Mouse (Mus musculus) midbrain, embryonic 14.5 days (tissue): ENCODE measurements around the gene Wdr45. TPM values are rescaled to one million over a fixed set of nuclear protein-coding genes. Genes with fewer than 3 reads are reported as not detected.
A peak's percentile ranks its signal among the peaks of the same experiment; 100 is the strongest.

Experiments
- ATAC-seq: fragments of 200-750 bp; cut with Nextera tagmentation; 2 replicates; pipeline ENCODE4 v1.8.0; 2017; ENCODE audit warnings: moderate number of reproducible peaks, moderate library complexity; ENCODE audit not compliant: low FRiP score, low TSS enrichment
- DNase-seq: peaks from one replicate; pipeline ENCODE4 v3.0.0-alpha.2; 2015
- H3K27ac ChIP-seq: fragments of 300-500 bp; sonication (generic); replicated peaks from 2 replicates; pipeline ENCODE4 v1.5.1; 2014; ENCODE audit warnings: mild to moderate bottlenecking, low read depth, low read length, moderate library complexity
- H3K27me3 ChIP-seq: fragments of 300-500 bp; sonication (generic); 2 replicates; pipeline ENCODE4 v1.6.1; 2014; ENCODE audit warnings: low read length, control low read depth, mixed read lengths; ENCODE audit not compliant: control insufficient read depth, insufficient read depth
- H3K36me3 ChIP-seq: fragments of 300-500 bp; sonication (generic); 2 replicates; pipeline ENCODE4 v1.6.1; 2014; ENCODE audit warnings: low read length, control low read depth; ENCODE audit not compliant: control insufficient read depth, insufficient read depth
- H3K4me1 ChIP-seq: fragments of 300-500 bp; sonication (generic); 2 replicates; pipeline ENCODE4 v1.6.1; 2014; ENCODE audit warnings: mild to moderate bottlenecking, antibody characterized with exemption, low read length, control low read depth; ENCODE audit not compliant: control insufficient read depth, insufficient read depth
- H3K4me2 ChIP-seq: fragments of 300-500 bp; sonication (generic); 2 replicates; pipeline ENCODE4 v1.6.1; 2014; ENCODE audit warnings: mild to moderate bottlenecking, low read length, moderate library complexity
- H3K4me3 ChIP-seq: fragments of 300-500 bp; sonication (generic); replicated peaks from 2 replicates; pipeline ENCODE4 v1.5.1; 2014; ENCODE audit warnings: low read depth, low read length
- H3K9ac ChIP-seq: fragments of 300-500 bp; sonication (generic); replicated peaks from 2 replicates; pipeline ENCODE4 v1.6.1; 2014; ENCODE audit warnings: mild to moderate bottlenecking, low read length, moderate library complexity
- H3K9me3 ChIP-seq: fragments of 300-500 bp; sonication (generic); 2 replicates; pipeline ENCODE4 v1.6.1; 2016; ENCODE audit warnings: low read length, control low read depth, mixed read lengths; ENCODE audit not compliant: control insufficient read depth
- WGBS: fragments of 180-500 bp; shearing (Covaris S2); extraction: QIAGEN DNeasy Blood & Tissue Kit; methylation state at CpG from one replicate; pipeline ENCODE4 v1.1.7; 2014; 5-methylcytosine and 5-hydroxymethylcytosine counted together
- polyA plus RNA-seq: library from polyadenylated mRNA; unstranded; fragments of >200 nt; fragmentation: Nextera tagmentation; extraction: Ambion mirVana; gene quantifications from 2 replicates; pipeline ENCODE4 v1.2.1, GENCODE M21; 2014

Wdr45 gene
- polyA plus RNA-seq, 1 experiment from 2014 or later = 23.9 TPM

GRCm38 (mm10) chrX:7727176-7727575 lies 13.0 kb downstream of the Wdr45 start:
- Histone ChIP-seq H3K27ac (no peak overlapping the region), H3K4me3 (no peak overlapping the region), H3K27me3 (no peaks in the 10 kb centered on the region), H3K4me2 (no peak overlapping the region), H3K9me3 (no peaks in the 10 kb centered on the region), H3K9ac (no peak overlapping the region), H3K36me3 (peaks cover 13% of the 10 kb centered on the region), H3K4me1 (peaks cover 9% of the 10 kb centered on the region; the same call in 1 of the 2 replicates)
- ATAC-seq (no peak), DNase-seq (no peak)
- 93% methylated on average over 13 of the region's 13 CpGs for WGBS

GRCm38 (mm10) chrX:7728215-7728921 lies 14.2 kb downstream of the Wdr45 start, which contains the start of gene Praf2:
Praf2 (plus strand) TSS chrX:7728439.
- ATAC-seq (peak; percentile 92), DNase-seq (peak; percentile 90)
- Histone ChIP-seq H3K4me1 (peaks cover 5% of the 10 kb centered on the region; the same call in 1 of the 2 replicates), H3K9me3 (no peaks in the 10 kb centered on the region), H3K27ac (peak within 1 kb of the TSS; percentile 74), H3K4me3 (peak within 1 kb of the TSS; percentile 44), H3K9ac (peak within 1 kb of the TSS; percentile 49), H3K36me3 (peaks cover 16% of the 10 kb centered on the region), H3K4me2 (peak within 1 kb of the TSS; percentile 56), H3K27me3 (no peaks in the 10 kb centered on the region)
- WGBS = 14% methylated on average over 42 of the region's 42 CpGs

- Histone ChIP-seq H3K4me3 (peak overlapping the region; percentile 44), H3K9ac (peak overlapping the region; percentile 49), H3K9me3 (no peaks in the 10 kb centered on the region), H3K27me3 (no peaks in the 10 kb centered on the region), H3K27ac (peak overlapping the region; percentile 74), H3K36me3 (peaks cover 16% of the 10 kb centered on the region), H3K4me2 (peak overlapping the region; percentile 56), H3K4me1 (peaks cover 5% of the 10 kb centered on the region; the same call in 1 of the 2 replicates)
- no peak for DNase-seq
- no peak for ATAC-seq
- WGBS = 30% methylated on average over 4 of the region's 4 CpGs
Observed at GRCm38 (mm10) chrX:7728922-7729265, 14.8 kb downstream of the Wdr45 start.

GRCm38 (mm10) chrX:7733571-7734156 lies 19.5 kb downstream of the Wdr45 start:
- ATAC-seq (no peak), DNase-seq (peak; percentile 56)
- H3K4me2 ChIP-seq = no peak overlapping the region
- H3K36me3 ChIP-seq = peaks cover 12% of the 10 kb centered on the region
- no peaks in the 10 kb centered on the region for H3K27me3 ChIP-seq
- H3K4me3 ChIP-seq = no peak overlapping the region
- WGBS = 31% methylated on average over 25 of the region's 26 CpGs
- no peaks in the 10 kb centered on the region for H3K9me3 ChIP-seq
- H3K27ac ChIP-seq = no peak overlapping the region
- no peak overlapping the region for H3K9ac ChIP-seq
- H3K4me1 ChIP-seq = peaks cover 5% of the 10 kb centered on the region; the same call in 1 of the 2 replicates

- DNase-seq = peak; percentile 13
- ATAC-seq = no peak
- WGBS = 68% methylated on average over 14 of the region's 14 CpGs
Observed at GRCm38 (mm10) chrX:7739336-7740081, 25.4 kb downstream of the Wdr45 start.

GRCm38 (mm10) chrX:7740082-7740819 lies 26.1 kb downstream of the Wdr45 start:
- DNase-seq = no peak
- peaks cover 9% of the 10 kb centered on the region for H3K36me3 ChIP-seq
- H3K4me2 ChIP-seq = no peak overlapping the region
- H3K9ac ChIP-seq = no peak overlapping the region
- H3K27me3 ChIP-seq = no peaks in the 10 kb centered on the region
- WGBS = 76% methylated on average over 10 of the region's 10 CpGs
- no peaks in the 10 kb centered on the region for H3K9me3 ChIP-seq
- no peak for ATAC-seq
- no peaks in the 10 kb centered on the region for H3K4me1 ChIP-seq
- no peak overlapping the region for H3K4me3 ChIP-seq
- H3K27ac ChIP-seq = no peak overlapping the region

More at GRCm38 (mm10) chrX:7739336-7740081, 25.4 kb downstream of the Wdr45 start:
- Histone ChIP-seq H3K4me2 (no peak overlapping the region), H3K36me3 (peaks cover 9% of the 10 kb centered on the region), H3K9me3 (no peaks in the 10 kb centered on the region), H3K27me3 (no peaks in the 10 kb centered on the region), H3K27ac (no peak overlapping the region), H3K9ac (no peak overlapping the region), H3K4me1 (no peaks in the 10 kb centered on the region), H3K4me3 (no peak overlapping the region)

- 75% methylated on average over 5 of the region's 5 CpGs for WGBS
- no peak for ATAC-seq
Observed at GRCm38 (mm10) chrX:7741103-7741502, 27.0 kb downstream of the Wdr45 start.

GRCm38 (mm10) chrX:7743470-7743869 lies 29.3 kb downstream of the Wdr45 start:
- H3K4me2 ChIP-seq = no peak overlapping the region
- no peak overlapping the region for H3K27ac ChIP-seq
- no peak overlapping the region for H3K4me3 ChIP-seq
- no peak overlapping the region for H3K9ac ChIP-seq
- H3K9me3 ChIP-seq = no peaks in the 10 kb centered on the region
- DNase-seq = no peak
- H3K27me3 ChIP-seq = no peaks in the 10 kb centered on the region
- 55% methylated on average over 5 of the region's 5 CpGs for WGBS
- no peaks in the 10 kb centered on the region for H3K4me1 ChIP-seq
- no peak for ATAC-seq
- H3K36me3 ChIP-seq = no peaks in the 10 kb centered on the region

More at GRCm38 (mm10) chrX:7741103-7741502, 27.0 kb downstream of the Wdr45 start:
- Histone ChIP-seq H3K4me3 (no peak overlapping the region), H3K27ac (no peak overlapping the region), H3K9ac (no peak overlapping the region), H3K4me1 (no peaks in the 10 kb centered on the region), H3K9me3 (no peaks in the 10 kb centered on the region), H3K27me3 (no peaks in the 10 kb centered on the region), H3K4me2 (no peak overlapping the region), H3K36me3 (peaks cover 9% of the 10 kb centered on the region)
- DNase-seq = no peak
